Mouse (Mus musculus) forebrain, embryonic 15.5 days (tissue): ENCODE measurements around the gene Bzw1. TPM values are rescaled to one million over a fixed set of nuclear protein-coding genes. Genes with fewer than 3 reads are reported as not detected.

Experiments used
- ATAC-seq: fragments of 200-750 bp; cut with Nextera tagmentation; replicated peaks from 2 replicates; pipeline ENCODE4 v1.8.0; 2017; ENCODE audit warnings: mild to moderate bottlenecking, moderate TSS enrichment, moderate library complexity
- H3K27ac ChIP-seq: fragments of 300-500 bp; sonication (generic); replicated peaks from 2 replicates; pipeline ENCODE4 v1.5.1; 2015; ENCODE audit warnings: mild to moderate bottlenecking, inconsistent platforms
- H3K27me3 ChIP-seq: fragments of 300-500 bp; sonication (generic); 2 replicates; pipeline ENCODE4 v1.6.1; 2015; ENCODE audit warnings: inconsistent platforms
- H3K36me3 ChIP-seq: fragments of 300-500 bp; sonication (generic); 2 replicates; pipeline ENCODE4 v1.6.1; 2015; ENCODE audit warnings: mild to moderate bottlenecking, inconsistent platforms
- H3K4me1 ChIP-seq: fragments of 300-500 bp; sonication (generic); 2 replicates; pipeline ENCODE4 v1.6.1; 2015; ENCODE audit warnings: inconsistent platforms
- H3K4me2 ChIP-seq: fragments of 300-500 bp; sonication (generic); replicated peaks from 2 replicates; pipeline ENCODE4 v1.6.1; 2015; ENCODE audit warnings: mild to moderate bottlenecking, inconsistent platforms
- H3K4me3 ChIP-seq: fragments of 300-500 bp; sonication (generic); 2 replicates; pipeline ENCODE4 v1.5.1; 2015; ENCODE audit warnings: mild to moderate bottlenecking, inconsistent platforms
- H3K9ac ChIP-seq: fragments of 300-500 bp; sonication (generic); replicated peaks from 2 replicates; pipeline ENCODE4 v1.6.1; 2015; ENCODE audit warnings: mild to moderate bottlenecking, inconsistent platforms
- H3K9me3 ChIP-seq: fragments of 300-500 bp; sonication (generic); 2 replicates; pipeline ENCODE4 v1.6.1; 2016; ENCODE audit warnings: inconsistent platforms
- WGBS: fragments of 180-500 bp; shearing (Covaris S2); methylation state at CpG from one replicate; pipeline ENCODE4 v1.1.7; 2015; ENCODE audit warnings: mixed read lengths; 5-methylcytosine and 5-hydroxymethylcytosine counted together
- polyA plus RNA-seq: library from polyadenylated mRNA; unstranded; fragments of >200 nt; fragmentation: Nextera tagmentation; extraction: Ambion mirVana; gene quantifications from 2 replicates; pipeline ENCODE4 v1.2.1, GENCODE M21; 2015

The Bzw1 gene
- polyA plus RNA-seq, 1 experiment from 2014 or later = 396 TPM

DNA sequence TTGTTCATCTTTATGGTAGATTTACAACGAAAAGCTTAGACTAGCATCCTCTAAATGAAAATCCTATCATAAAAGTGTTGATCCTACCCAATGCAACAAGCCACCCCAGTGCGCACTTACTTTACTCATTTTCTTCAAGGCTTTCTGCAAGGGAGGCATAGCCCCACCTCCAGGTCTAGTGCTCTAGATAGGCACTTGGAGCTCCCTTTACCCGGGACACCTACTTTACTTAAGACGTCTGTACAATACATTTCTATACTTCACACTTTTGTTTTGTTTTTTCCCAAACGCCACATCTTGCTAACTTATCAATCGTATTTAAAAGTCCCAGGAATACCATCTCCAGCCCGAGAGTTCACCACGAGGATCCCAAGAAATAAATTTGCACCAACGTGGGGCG is 52.0 kb downstream of the Bzw1 start:
- Histone ChIP-seq H3K9ac (peak overlapping the region; percentile 75), H3K4me1 (peaks cover 32% of the 10 kb centered on the region), H3K4me2 (peak overlapping the region; percentile 69), H3K27ac (peak overlapping the region; percentile 94), H3K9me3 (no peaks in the 10 kb centered on the region), H3K4me3 (peak overlapping the region; percentile 70), H3K36me3 (peaks cover 27% of the 10 kb centered on the region), H3K27me3 (no peaks in the 10 kb centered on the region)
- no peak for ATAC-seq
- WGBS = 9% methylated on average over 10 of the region's 10 CpGs

DNA sequence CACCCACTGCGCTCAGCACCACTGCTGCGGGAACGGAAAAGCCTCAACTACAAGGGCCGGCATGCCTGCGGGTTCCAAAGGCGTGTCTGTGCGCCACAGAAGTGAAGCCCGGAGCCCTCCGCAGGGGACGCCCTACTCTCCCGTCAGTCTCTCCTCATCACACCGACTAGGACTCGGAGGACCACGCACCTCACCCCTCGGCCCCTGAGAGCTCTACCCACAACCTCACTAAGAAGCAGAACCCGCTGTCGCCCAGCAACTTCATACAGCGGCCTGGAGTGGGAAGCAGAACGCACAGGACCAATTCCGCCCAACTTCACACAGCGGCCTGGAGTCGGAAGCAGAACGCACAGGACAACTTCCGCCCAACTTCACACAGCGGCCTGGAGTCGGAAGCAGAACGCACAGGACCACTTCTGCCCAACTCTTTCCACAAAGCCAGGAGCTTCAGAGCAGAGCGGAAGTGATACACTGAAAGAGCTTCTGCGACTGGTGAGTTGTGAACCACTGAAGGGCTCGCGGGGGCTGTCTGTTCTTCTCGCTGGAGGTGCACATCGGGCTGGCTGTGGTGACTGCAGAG is 52.5 kb downstream of the Bzw1 start, which contains the start of the genes Nif3l1 and Ppil3:
Gene Nif3l1, plus strand, starts transcription at position 9 of the 580 bp plus-strand sequence.
Gene Ppil3, minus strand, starts transcription at position 344 of the 580 bp plus-strand sequence.
- peaks cover 22% of the 10 kb centered on the region for H3K36me3 ChIP-seq
- peak; percentile 98 for ATAC-seq
- H3K4me1 ChIP-seq = peaks cover 32% of the 10 kb centered on the region
- under 1% methylated on average over 33 of the region's 33 CpGs for WGBS
- peak within 1 kb of the TSS; percentile 75 for H3K9ac ChIP-seq
- no peaks in the 10 kb centered on the region for H3K9me3 ChIP-seq
- H3K4me2 ChIP-seq = peak within 1 kb of the TSS; percentile 69
- peak within 1 kb of the TSS; percentile 70 for H3K4me3 ChIP-seq
- H3K27me3 ChIP-seq = no peaks in the 10 kb centered on the region
- peak within 1 kb of the TSS; percentile 94 for H3K27ac ChIP-seq

DNA sequence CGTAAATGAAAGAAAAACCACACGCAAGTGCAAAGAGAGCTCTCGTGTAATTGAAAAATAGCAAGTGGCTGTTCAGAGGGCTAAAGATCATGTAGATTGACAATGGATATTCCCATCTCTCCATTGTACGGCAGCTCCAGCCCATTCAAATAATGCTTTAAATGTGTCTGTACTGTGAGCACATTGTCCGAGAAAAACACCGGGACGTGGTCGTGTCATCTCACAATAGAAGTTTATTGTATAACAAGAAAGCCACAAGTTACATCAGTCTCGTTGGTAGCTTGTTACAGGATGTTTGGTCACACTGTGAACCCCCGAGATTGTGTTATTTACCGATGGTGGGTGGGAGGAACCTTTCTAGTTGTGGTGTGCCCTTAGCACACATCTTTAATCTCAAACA is 53.2 kb downstream of the Bzw1 start:
- Histone ChIP-seq H3K27ac (peak overlapping the region; percentile 94), H3K4me2 (peak overlapping the region; percentile 69), H3K9ac (peak overlapping the region; percentile 75), H3K9me3 (no peaks in the 10 kb centered on the region), H3K4me1 (peaks cover 32% of the 10 kb centered on the region), H3K4me3 (peak overlapping the region; percentile 70), H3K27me3 (no peaks in the 10 kb centered on the region), H3K36me3 (peaks cover 23% of the 10 kb centered on the region)
- WGBS = 3% methylated on average over 11 of the region's 11 CpGs
- ATAC-seq = peak; percentile 23; the same call in 1 of the 2 replicates

DNA sequence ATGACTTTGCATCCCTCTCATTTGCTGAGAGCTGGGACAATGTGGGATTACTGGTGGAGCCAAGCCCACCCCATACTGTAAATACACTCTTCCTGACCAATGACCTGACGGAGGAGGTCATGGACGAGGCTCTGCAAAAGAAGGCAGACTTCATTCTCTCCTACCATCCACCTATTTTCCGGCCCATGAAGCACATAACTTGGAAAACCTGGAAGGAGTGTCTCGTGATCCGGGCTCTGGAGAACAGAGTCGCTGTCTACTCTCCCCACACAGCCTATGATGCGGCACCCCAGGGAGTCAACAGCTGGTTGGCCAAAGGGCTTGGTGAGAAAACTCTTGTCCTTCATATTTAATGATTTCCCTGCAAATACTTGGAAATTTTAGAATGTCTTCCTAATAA is 55.1 kb downstream of the Bzw1 start:
- H3K4me2 ChIP-seq = no peak overlapping the region
- H3K27ac ChIP-seq = no peak overlapping the region
- H3K4me3 ChIP-seq = no peak overlapping the region
- 96% methylated on average over 7 of the region's 7 CpGs for WGBS
- peaks cover 25% of the 10 kb centered on the region for H3K36me3 ChIP-seq
- no peaks in the 10 kb centered on the region for H3K9me3 ChIP-seq
- peaks cover 32% of the 10 kb centered on the region for H3K4me1 ChIP-seq
- no peak overlapping the region for H3K9ac ChIP-seq
- ATAC-seq = no peak
- H3K27me3 ChIP-seq = no peaks in the 10 kb centered on the region

DNA sequence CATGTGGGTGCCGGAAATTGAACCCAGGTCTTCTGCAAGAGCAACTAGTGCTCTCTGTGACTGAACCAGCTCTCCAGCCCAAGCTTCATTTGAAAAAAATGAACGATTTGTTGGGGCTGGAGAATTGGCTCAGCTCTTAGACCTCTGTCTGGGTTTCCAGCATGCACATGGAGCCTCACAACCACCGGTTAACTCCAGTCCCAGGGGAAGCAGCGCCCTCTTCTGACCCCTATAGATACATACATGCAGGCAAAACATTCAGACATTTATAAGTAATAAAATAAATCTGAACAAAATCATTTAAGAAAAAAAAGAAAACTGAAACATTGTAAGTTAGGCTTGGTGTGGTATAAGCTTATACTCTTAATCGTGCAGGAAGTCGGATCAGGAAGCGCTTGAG is 55.7 kb downstream of the Bzw1 start:
- Histone ChIP-seq H3K27me3 (no peaks in the 10 kb centered on the region), H3K4me1 (peaks cover 32% of the 10 kb centered on the region), H3K4me2 (no peak overlapping the region), H3K9me3 (no peaks in the 10 kb centered on the region), H3K4me3 (no peak overlapping the region), H3K27ac (no peak overlapping the region), H3K36me3 (peaks cover 31% of the 10 kb centered on the region), H3K9ac (no peak overlapping the region)
- 91% methylated on average over 7 of the region's 7 CpGs for WGBS
- no peak for ATAC-seq

DNA sequence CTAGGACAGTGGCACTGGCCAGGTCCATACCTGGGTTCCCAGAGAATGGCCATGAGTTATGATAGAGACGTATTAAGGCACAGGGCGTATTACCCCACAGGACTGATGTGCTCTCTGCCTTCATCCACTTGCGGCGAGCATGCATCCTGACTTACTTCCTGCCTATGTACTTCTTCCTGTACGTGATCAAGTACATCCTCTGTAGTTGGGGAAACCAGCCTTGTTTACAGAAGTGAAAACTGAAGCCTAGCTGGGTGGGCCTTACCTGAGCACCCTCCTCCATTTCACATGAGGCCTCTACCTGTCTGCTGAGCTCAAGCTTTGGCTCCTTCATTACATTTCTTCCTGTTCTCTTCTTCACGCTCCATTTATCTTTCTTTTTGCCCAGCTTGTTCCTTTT is 61.6 kb downstream of the Bzw1 start:
- Histone ChIP-seq H3K36me3 (peaks cover 86% of the 10 kb centered on the region), H3K9ac (no peak overlapping the region), H3K27ac (no peak overlapping the region), H3K27me3 (no peaks in the 10 kb centered on the region), H3K4me3 (no peak overlapping the region), H3K9me3 (no peaks in the 10 kb centered on the region), H3K4me2 (no peak overlapping the region), H3K4me1 (no peaks in the 10 kb centered on the region)
- WGBS = 94% methylated on average over 6 of the region's 6 CpGs
- no peak for ATAC-seq

Other genes starting within 250 kb of the Bzw1 start
- 1.1 and 1.3 TPM in 2 replicates for gene Aox4, start 182.5 kb upstream of the Bzw1 start, polyA plus RNA-seq
- gene Aox2, start 114.6 kb upstream of the Bzw1 start, polyA plus RNA-seq = not detected in 2 replicates
- 181 and 182 TPM in 2 replicates for gene Clk1, start 31.2 kb downstream of the Bzw1 start, polyA plus RNA-seq
- gene Nif3l1, start 52.3 kb downstream of the Bzw1 start, polyA plus RNA-seq = 63.4 and 65.4 TPM in 2 replicates
- 49.2 and 53.0 TPM in 2 replicates for gene Ppil3, start 52.6 kb downstream of the Bzw1 start, polyA plus RNA-seq
- gene Orc2, start 112.2 kb downstream of the Bzw1 start, polyA plus RNA-seq = 30.5 and 32.9 TPM in 2 replicates
- gene Fam126b, start 193.4 kb downstream of the Bzw1 start, polyA plus RNA-seq = 13.2 and 13.7 TPM in 2 replicates
- gene Ndufb3, start 193.5 kb downstream of the Bzw1 start, polyA plus RNA-seq = 168 and 183 TPM in 2 replicates